Mouse (Mus musculus) lung, adult 2 months (tissue): ENCODE results near the gene Fbxo33. TPM values are rescaled to one million over a fixed set of nuclear protein-coding genes. Genes with fewer than 3 reads are reported as not detected.
A peak's percentile ranks its signal among the peaks of the same experiment; 100 is the strongest.

Experiments used
- DNase-seq: peaks from one replicate; pipeline ENCODE4 v3.0.0; 2022
- H3K4me1 ChIP-seq: fragments of 200-500 bp; 2 replicates; pipeline ENCODE4 v1.6.1; 2011; ENCODE audit warnings: low read length; ENCODE audit not compliant: control insufficient read depth, insufficient read depth
- H3K4me3 ChIP-seq: fragments of 200-500 bp; replicated peaks from 2 replicates; pipeline ENCODE3; 2011; ENCODE audit warnings: low read depth, mild to moderate bottlenecking, control low read depth, low read length; ENCODE audit errors: extremely low read depth
- CTCF ChIP-seq: fragments of 200-500 bp; IDR thresholded peaks from 2 replicates; pipeline ENCODE4 v1.5.1; 2011; ENCODE audit warnings: mild to moderate bottlenecking, low read length, control low read depth; ENCODE audit not compliant: insufficient read depth
- POLR2A ChIP-seq: fragments of 200-500 bp; IDR thresholded peaks from 2 replicates; pipeline ENCODE4 v1.6.1; 2011; ENCODE audit warnings: low read depth, mild to moderate bottlenecking, control low read depth, low read length, borderline replicate concordance; ENCODE audit errors: extremely low read depth
- WGBS: fragments of 180-500 bp; shearing (Covaris S2); methylation state at CpG from one replicate; pipeline ENCODE4 v1.1.7; 2018; 5-methylcytosine and 5-hydroxymethylcytosine counted together
- polyA plus RNA-seq: library from polyadenylated mRNA; depleted of rRNA; stranded (reverse); fragments of >200 nt; gene quantifications from 2 replicates; pipeline ENCODE4 v1.2.3, GENCODE M21; 2012

Gene Fbxo33
- polyA plus RNA-seq, 1 experiment, result 11.3 TPM

DNA sequence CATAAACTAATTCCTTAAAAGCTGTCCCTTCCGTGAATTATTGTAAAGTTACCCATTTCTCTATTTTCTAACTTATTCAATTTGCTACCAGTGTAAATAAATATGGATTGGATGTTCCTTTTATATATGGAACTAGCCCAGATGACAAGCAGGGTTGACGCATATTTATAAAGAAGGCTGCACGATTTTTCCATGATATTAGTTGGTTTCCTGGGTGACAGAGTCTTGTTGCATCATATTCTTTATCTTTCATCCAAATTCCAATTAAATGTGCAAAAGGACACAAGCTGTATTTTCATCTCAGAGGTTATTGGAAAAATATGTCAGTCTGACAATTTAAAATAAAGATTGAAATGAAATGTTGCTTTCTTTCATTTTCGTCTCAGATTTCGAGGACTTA lies 18.9 kb upstream of the Fbxo33 start:
- TF ChIP-seq POLR2A (no peak), CTCF (no peak)
- WGBS, result 77% methylated on average over 5 of the region's 5 CpGs

DNA sequence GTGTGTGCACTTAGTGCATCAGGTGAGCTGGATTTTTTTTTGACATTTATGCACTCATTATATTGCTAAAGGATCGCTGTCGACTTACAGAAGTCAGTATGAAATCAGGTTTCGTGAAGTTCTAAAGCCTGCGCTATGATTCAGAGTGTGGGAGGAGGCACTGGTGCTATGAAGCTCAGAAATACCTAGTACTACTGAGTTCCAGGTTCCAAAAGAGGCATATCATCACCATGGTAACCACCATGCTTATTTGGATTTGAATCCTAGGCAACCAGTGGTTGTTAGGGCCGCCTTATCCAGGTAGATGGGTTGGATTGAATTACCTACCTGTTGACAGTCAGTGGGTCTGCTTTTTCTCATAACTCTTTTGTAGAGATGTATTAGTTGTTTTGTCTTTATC lies 8.9 kb upstream of the Fbxo33 start:
- H3K4me1 ChIP-seq, result no peaks in the 10 kb centered on the region
- TF ChIP-seq CTCF (no peak), POLR2A (no peak)
- DNase-seq, result no peak
- no peak overlapping the region for H3K4me3 ChIP-seq
- 80% methylated on average over 5 of the region's 5 CpGs for WGBS

More for the DNA sequence above, 18.9 kb upstream of the Fbxo33 start:
- no peaks in the 10 kb centered on the region for H3K4me1 ChIP-seq
- no peak for DNase-seq
- no peak overlapping the region for H3K4me3 ChIP-seq

DNA sequence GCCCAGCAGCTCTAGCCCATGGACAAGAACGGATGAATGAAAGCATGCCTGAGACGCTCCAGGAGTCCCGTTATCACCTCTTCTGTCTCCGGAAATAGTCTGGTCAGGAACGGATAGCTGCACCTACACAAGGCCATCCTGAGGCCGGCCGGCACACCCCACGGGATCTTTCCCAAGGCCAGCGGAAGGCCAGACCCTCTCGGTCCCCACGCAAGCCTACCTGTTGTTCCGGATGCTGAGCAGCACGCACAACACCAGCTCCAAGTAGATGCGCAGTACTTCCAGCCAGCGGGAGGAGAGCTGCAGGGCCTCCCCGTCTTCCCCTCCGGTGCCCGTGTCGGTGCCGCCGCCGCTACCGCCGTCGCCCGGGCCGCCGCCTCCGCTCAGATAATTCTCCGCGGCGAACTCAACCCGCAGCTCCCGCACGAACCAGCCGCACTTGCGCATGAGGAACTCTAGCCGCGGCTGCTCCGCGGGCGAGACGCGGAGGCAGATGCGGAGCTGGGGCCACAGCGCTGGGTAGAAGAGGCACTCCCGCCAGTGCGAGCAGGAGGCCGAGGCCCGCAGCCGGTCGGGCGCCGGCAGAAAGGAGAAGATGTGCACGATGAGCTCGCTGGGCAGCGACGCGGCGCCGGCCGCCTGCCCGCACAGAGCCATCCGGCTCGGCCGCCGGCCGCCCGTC lies 744 bp downstream of the Fbxo33 start:
- H3K4me3 ChIP-seq, result peak overlapping the region; percentile 97
- no peak for TF ChIP-seq POLR2A
- TF ChIP-seq CTCF, result no peak
- DNase-seq, result peak; percentile 33
- under 1% methylated on average over 69 of the region's 69 CpGs for WGBS
- H3K4me1 ChIP-seq, result peaks cover 9% of the 10 kb centered on the region

DNA sequence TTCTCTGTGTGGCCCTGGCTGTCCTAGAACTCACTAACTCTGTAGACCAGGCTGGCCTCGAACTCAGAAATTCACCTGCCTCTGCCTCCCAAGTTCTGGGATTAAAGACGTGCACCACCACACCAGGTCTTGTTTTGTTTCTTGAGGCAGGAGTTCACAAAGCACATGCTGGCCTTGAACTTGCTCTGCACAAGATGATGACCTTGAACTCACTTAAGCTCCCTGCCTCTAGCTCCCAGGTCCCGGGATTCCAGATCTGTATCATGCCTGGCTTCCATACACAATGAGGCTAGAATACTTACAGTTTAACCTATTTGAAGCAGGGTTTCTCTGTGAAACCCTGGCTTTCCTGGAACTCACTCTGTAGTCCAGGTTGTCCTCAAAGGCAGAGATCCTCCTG lies 2.2 kb downstream of the Fbxo33 start:
- WGBS, result 74% methylated on average over 3 of the region's 3 CpGs
- TF ChIP-seq CTCF (no peak), POLR2A (no peak)
- peaks cover 9% of the 10 kb centered on the region for H3K4me1 ChIP-seq
- no peak overlapping the region for H3K4me3 ChIP-seq
- DNase-seq, result no peak

DNA sequence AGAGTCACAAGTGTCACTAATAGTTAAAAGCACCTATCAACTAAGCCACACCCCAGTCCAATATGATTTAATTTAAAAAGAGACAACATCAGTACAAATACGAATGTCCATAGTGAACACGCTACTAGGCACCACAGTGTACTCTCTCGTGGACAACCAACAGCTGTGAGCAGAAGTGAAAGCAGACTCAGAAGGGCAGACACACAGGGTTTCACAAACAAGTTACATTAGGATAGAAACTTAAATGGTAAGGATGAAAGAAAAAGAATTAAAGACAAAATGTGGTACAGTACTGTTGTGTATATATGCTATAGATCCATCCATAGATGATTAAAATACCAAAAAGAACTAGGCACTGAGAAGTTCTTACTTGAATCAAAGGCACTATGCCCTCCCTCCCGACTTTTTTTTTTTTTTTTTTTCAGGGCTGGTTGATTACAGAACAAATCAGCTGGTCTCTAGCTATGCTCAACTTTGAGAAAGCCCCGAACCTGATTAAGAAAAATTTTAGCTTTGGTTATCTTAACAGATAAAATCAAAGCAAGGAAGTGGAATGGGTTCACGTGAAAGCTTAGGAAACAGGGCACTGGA lies 2.8 kb downstream of the Fbxo33 start:
- 42% methylated on average over 6 of the region's 6 CpGs for WGBS
- no peak for TF ChIP-seq CTCF
- no peak for TF ChIP-seq POLR2A
- H3K4me1 ChIP-seq, result peaks cover 9% of the 10 kb centered on the region
- no peak for DNase-seq
- no peak overlapping the region for H3K4me3 ChIP-seq

DNA sequence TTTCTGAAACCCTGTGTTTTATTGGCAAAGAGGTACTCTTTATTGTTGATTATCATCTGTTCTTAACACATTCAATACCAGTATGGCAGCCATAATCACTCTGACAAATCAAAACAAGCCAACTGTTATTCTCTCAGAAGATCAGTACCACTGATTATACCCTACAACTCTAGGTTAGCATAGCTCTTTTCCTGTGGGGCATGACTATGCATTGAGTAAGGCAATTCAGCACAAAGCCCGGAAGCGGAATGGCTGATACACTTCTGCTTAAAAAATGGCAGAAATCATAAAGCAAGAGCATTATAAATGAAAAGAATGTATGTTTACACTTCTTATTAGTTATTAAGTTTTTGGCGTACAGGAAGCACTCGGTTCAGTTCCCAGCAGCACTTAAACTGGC lies 3.3 kb downstream of the Fbxo33 start:
- TF ChIP-seq POLR2A, result no peak
- TF ChIP-seq CTCF, result no peak
- no peak overlapping the region for H3K4me3 ChIP-seq
- 75% methylated on average over 4 of the region's 4 CpGs for WGBS
- DNase-seq, result no peak
- H3K4me1 ChIP-seq, result peaks cover 9% of the 10 kb centered on the region

DNA sequence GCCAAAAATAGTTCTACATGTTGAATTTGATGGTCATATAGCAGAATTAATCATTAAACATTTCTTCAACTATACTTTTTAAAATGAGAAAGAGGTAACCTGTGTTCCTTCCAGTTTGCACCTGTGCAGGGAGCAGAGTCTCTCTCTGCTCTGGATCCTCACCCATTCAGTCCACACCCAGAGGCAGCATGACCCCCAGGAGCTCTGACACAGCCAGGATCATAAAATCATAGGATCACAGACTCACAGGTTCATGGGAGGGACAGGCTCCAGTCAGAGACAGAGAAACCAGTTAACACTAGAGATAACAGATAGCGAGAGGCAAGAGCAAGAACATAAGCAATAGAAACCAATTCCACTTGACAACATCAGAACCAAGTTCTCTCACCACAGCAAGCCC lies 11.7 kb downstream of the Fbxo33 start:
- TF ChIP-seq POLR2A (no peak), CTCF (no peak)
- Histone ChIP-seq H3K4me3 (no peak overlapping the region), H3K4me1 (peaks cover 5% of the 10 kb centered on the region)
- DNase-seq, result no peak
- WGBS, result 84% methylated on average over 1 of the region's 1 CpGs

DNA sequence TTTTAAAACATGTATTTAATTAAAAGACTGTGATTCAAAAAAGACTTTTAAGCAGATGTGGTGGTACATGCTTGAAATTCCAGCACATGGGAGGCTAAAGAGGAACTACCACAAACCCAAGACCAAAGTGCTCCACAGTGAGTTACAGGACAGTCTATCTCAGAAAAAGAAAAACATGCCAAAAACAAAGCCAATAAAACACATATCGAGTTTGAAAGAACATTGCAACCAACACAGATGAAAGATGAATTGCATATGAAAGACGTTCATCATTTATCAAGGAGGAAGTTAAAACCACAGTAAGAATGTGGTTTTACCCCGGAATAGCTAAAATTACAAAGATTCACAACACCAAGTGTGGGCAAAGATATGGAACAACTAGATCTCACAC lies 12.5 kb downstream of the Fbxo33 start:
- peaks cover 5% of the 10 kb centered on the region for H3K4me1 ChIP-seq
- DNase-seq, result no peak
- TF ChIP-seq POLR2A, result no peak
- TF ChIP-seq CTCF, result no peak
- WGBS, result 53% methylated on average over 3 of the region's 3 CpGs
- no peak overlapping the region for H3K4me3 ChIP-seq

DNA sequence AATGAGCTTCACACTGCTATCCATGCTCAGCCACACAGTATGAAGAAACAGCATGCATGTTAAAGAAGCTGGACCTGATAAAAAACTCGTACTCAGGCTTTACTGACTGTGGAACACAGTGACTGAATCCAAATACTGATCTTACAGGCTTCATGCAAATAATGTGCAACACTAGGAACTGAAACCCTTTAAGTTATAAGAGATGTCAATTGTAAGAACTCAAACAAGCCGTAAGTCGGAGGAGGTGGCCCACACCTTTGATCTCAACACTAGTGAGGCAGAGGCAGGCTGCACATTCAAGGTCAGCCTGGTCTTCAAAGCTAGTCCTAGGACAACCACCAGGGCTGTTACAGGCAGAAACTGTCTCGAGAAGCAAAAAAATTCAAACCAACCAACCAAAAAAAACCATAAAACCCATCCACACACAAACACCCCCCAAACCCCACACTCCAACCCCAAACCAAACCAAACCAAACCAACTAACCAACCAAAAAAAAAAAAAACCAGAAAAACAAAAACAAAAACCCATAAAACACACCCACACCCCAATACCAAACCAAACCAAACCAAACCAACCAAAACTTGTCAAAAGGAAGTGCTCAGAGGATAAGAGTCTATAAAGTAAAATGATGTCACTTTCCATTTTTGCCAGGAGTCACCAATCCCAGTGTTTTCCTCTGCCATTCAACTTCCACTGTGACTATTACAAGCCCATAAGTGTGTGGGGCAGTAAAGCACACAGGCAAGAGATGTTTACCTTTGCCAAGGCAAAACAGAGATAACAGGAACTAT lies 13.1 kb downstream of the Fbxo33 start:
- DNase-seq, result no peak
- no peak for TF ChIP-seq CTCF
- H3K4me3 ChIP-seq, result no peak overlapping the region
- WGBS, result 79% methylated on average over 4 of the region's 4 CpGs
- peaks cover 5% of the 10 kb centered on the region for H3K4me1 ChIP-seq
